Mouse (Mus musculus) G1E (cell line): Measurements from ENCODE around the gene Egln2. TPM values are rescaled to one million over a fixed set of nuclear protein-coding genes. Genes with fewer than 3 reads are reported as not detected.
A peak's percentile ranks its signal among the peaks of the same experiment; 100 is the strongest.

Experiments used
- ATAC-seq: 2 replicates; pipeline ENCODE4 v1.8.0; 2016; ENCODE audit warnings: mild to moderate bottlenecking; ENCODE audit not compliant: insufficient number of reproducible peaks, poor library complexity, low FRiP score, severe bottlenecking; ENCODE audit errors: extremely low read depth
- DNase-seq: peaks from one replicate; pipeline ENCODE4 v3.0.0; 2012; ENCODE audit warnings: low spot score
- H3K27me3 ChIP-seq: 2 replicates; pipeline ENCODE4 v1.6.1; 2012; ENCODE audit warnings: mild to moderate bottlenecking, low read length, inconsistent platforms; ENCODE audit not compliant: insufficient read depth
- H3K36me3 ChIP-seq: replicated peaks from 2 replicates; pipeline ENCODE3; 2012; ENCODE audit warnings: mild to moderate bottlenecking, inconsistent platforms
- H3K4me1 ChIP-seq: 2 replicates; pipeline ENCODE4 v1.6.1; 2012; ENCODE audit warnings: low read depth, low read length, inconsistent platforms, mixed read lengths; ENCODE audit not compliant: insufficient read depth
- H3K4me3 ChIP-seq: 2 replicates; pipeline ENCODE4 v1.5.1; 2012; ENCODE audit warnings: low read depth, mild to moderate bottlenecking, inconsistent platforms, low read length, moderate library complexity, mixed read lengths
- H3K9me3 ChIP-seq: replicated peaks from 2 replicates; pipeline ENCODE4 v1.6.1; 2012; ENCODE audit warnings: inconsistent platforms
- CTCF ChIP-seq: IDR thresholded peaks from 2 replicates; pipeline ENCODE4 v1.5.1; 2012; ENCODE audit warnings: low read depth, low read length, inconsistent platforms, mixed read lengths
- GATA1 ChIP-seq: IDR thresholded peaks from 2 replicates; pipeline ENCODE4 v1.6.1; 2012; ENCODE audit warnings: borderline replicate concordance, low read length, inconsistent platforms, mixed read lengths
- GATA2 ChIP-seq: IDR thresholded peaks from 2 replicates; pipeline ENCODE4 v1.6.1; 2012; ENCODE audit warnings: low read depth, low read length, inconsistent platforms, borderline replicate concordance
- POLR2AphosphoS5 ChIP-seq: IDR thresholded peaks from 2 replicates; pipeline ENCODE4 v1.6.1; 2012; ENCODE audit warnings: low read depth, low read length, inconsistent platforms; ENCODE audit not compliant: insufficient replicate concordance
- TAL1 ChIP-seq: conservative IDR thresholded peaks from 2 replicates; pipeline ENCODE4 v1.6.1; 2012; ENCODE audit warnings: low read depth, low read length, inconsistent platforms, mixed read lengths
- polyA plus RNA-seq: library from polyadenylated mRNA; stranded (reverse); fragments of >175 nt; gene quantifications from 2 replicates; pipeline ENCODE4 v1.2.3, GENCODE M21; 2012
- total RNA-seq, 2 experiments: library from RNA; stranded (forward) in 1 of 2; stranded (reverse) in 1 of 2; fragments of 200-1000 nt in 1 of 2; fragments of >200 nt in 1 of 2; fragmentation: Nextera tagmentation in 1 of 2; gene quantifications; 2 replicates each; pipeline ENCODE4 v1.2.3; 2014 to 2017

Egln2 gene
- total and polyA plus RNA-seq, 3 experiments = 22.0 to 74.6 (median 42.6) TPM

- H3K36me3 ChIP-seq = peaks cover 87% of the 10 kb centered on the region
- peak; percentile 35 for DNase-seq
Measured at GRCm38 (mm10) chr7:27184964-27185363, 18.4 kb upstream of the Egln2 start.

GRCm38 (mm10) chr7:27182498-27182897 is 15.9 kb upstream of the Egln2 start:
- DNase-seq = no peak
- Histone ChIP-seq H3K27me3 (no peaks in the 10 kb centered on the region), H3K36me3 (peaks cover 63% of the 10 kb centered on the region), H3K4me1 (peaks cover 35% of the 10 kb centered on the region), H3K9me3 (no peaks in the 10 kb centered on the region), H3K4me3 (no peak overlapping the region)
- no peak for ATAC-seq
- TF ChIP-seq GATA1 = no peak
- no peak for TF ChIP-seq GATA2
- no peak for TF ChIP-seq TAL1
- no peak for TF ChIP-seq CTCF
- TF ChIP-seq POLR2AphosphoS5 = no peak

More at GRCm38 (mm10) chr7:27184964-27185363, 18.4 kb upstream of the Egln2 start:
- TF ChIP-seq TAL1 (no peak), CTCF (peak; percentile 96), GATA2 (no peak)
- ATAC-seq = peak; percentile 28; the same call in 1 of the 2 replicates
- Histone ChIP-seq H3K4me1 (peaks cover 30% of the 10 kb centered on the region), H3K27me3 (no peaks in the 10 kb centered on the region), H3K9me3 (no peaks in the 10 kb centered on the region), H3K4me3 (no peak overlapping the region)

DNA sequence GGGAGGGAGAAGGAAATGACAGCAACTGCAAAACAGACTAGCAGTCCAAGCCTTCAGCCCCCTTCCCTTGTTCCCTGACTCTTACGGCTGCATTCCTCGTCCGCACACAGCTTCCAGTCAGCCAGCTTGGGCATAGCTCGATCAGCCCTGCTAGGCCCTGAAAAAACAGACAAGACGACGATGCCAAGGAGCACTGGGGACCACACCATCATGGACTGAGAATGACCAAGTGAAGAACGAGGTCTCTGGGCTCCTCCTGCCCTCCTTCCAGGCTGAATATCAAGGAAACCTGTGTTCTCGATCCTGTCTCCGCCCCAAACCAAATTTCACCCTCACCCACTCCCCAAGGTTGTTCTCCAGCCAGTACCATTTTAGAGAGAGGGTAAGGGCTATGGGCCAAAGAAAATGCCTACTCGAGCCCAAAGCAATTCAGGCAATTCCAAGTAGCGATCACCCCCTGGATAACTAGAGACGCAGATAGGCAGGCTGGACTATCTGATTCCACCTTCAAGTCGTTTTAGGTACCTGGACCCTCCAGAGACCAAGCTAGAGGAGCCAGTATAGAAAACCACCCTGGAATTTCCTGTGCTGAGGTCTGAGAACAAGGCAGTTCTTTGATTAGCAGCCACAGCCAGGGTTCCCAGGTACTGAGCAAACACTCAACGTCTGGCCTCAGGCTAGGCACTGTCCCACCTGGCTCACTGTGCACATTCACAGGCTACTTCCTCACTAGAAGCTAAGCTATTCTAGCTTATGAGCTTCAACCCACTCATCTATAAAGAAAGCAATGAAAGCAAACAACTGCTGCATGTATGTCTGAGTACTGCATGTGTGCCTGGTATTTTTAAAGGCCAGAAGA is 14.5 kb upstream of the Egln2 start, which contains the start of the genes Gm21983 and Mia:
Gm21983 (minus strand) TSS at position 250 of the 859 bp plus-strand sequence.
Mia (minus strand) TSS at position 321 of the 859 bp plus-strand sequence.
- peaks cover 48% of the 10 kb centered on the region for H3K36me3 ChIP-seq
- ATAC-seq (no peak), DNase-seq (no peak)
- H3K27me3 ChIP-seq = no peaks in the 10 kb centered on the region
- peaks cover 33% of the 10 kb centered on the region for H3K4me1 ChIP-seq
- TF ChIP-seq TAL1 (no peak), GATA2 (no peak), CTCF (no peak), GATA1 (no peak), POLR2AphosphoS5 (no peak)
- H3K9me3 ChIP-seq = no peaks in the 10 kb centered on the region
- no peak within 1 kb of the TSS for H3K4me3 ChIP-seq

DNA sequence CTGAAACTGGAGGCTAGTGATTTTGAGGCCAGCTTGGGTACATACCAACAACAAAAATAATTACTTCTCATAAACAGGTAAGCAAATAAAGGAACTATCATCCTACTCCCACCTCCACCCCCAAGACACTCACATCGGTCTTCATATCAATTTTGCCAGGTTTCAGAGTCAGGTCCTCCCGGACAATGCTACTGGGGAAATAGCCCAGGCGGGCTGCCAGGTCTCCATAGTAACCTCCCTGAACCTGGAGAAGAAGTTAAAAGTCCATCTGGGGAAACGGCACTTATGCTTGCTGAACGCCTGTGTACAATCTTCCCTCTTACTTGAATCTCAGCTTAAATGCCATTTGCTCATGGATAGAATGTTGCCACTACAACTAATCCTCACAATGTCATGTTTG is 13.4 kb upstream of the Egln2 start:
- H3K27me3 ChIP-seq = no peaks in the 10 kb centered on the region
- no peak overlapping the region for H3K4me3 ChIP-seq
- TF ChIP-seq CTCF (no peak), GATA2 (no peak), GATA1 (no peak), TAL1 (no peak), POLR2AphosphoS5 (no peak)
- DNase-seq (no peak), ATAC-seq (no peak)
- H3K9me3 ChIP-seq = no peaks in the 10 kb centered on the region
- H3K36me3 ChIP-seq = peaks cover 48% of the 10 kb centered on the region
- peaks cover 33% of the 10 kb centered on the region for H3K4me1 ChIP-seq

GRCm38 (mm10) chr7:27179217-27179918 is 12.8 kb upstream of the Egln2 start:
- Histone ChIP-seq H3K9me3 (no peaks in the 10 kb centered on the region), H3K27me3 (no peaks in the 10 kb centered on the region), H3K36me3 (peaks cover 48% of the 10 kb centered on the region), H3K4me1 (peaks cover 37% of the 10 kb centered on the region), H3K4me3 (peak overlapping the region; percentile 82; the same call in 1 of the 2 replicates)
- DNase-seq (no peak), ATAC-seq (no peak)
- TF ChIP-seq GATA2 (no peak), TAL1 (no peak), GATA1 (no peak), CTCF (no peak), POLR2AphosphoS5 (no peak)

GRCm38 (mm10) chr7:27178324-27179216 is 12.0 kb upstream of the Egln2 start, which contains the start of gene Rab4b:
Gene Rab4b (minus strand): TSS chr7:27178896.
- H3K4me1 ChIP-seq = peaks cover 43% of the 10 kb centered on the region
- H3K36me3 ChIP-seq = peaks cover 50% of the 10 kb centered on the region
- peak within 1 kb of the TSS; percentile 82 for H3K4me3 ChIP-seq
- DNase-seq (peak; percentile 99), ATAC-seq (peak; percentile 92)
- TF ChIP-seq POLR2AphosphoS5 (no peak), CTCF (no peak), GATA2 (no peak), TAL1 (no peak), GATA1 (no peak)
- H3K9me3 ChIP-seq = no peaks in the 10 kb centered on the region
- no peaks in the 10 kb centered on the region for H3K27me3 ChIP-seq
